Mouse (Mus musculus) olfactory bulb, adult 2 months (tissue): Measurements from ENCODE around the gene Polr3gl. TPM values are rescaled to one million over a fixed set of nuclear protein-coding genes. Genes with fewer than 3 reads are reported as not detected.
A peak's percentile ranks its signal among the peaks of the same experiment; 100 is the strongest.

Experiments
- H3K27ac ChIP-seq: fragments of 200-500 bp; 2 replicates; pipeline ENCODE4 v1.5.1; 2012; ENCODE audit warnings: low read depth, low read length; ENCODE audit not compliant: insufficient read depth
- H3K4me1 ChIP-seq: fragments of 200-500 bp; 2 replicates; pipeline ENCODE4 v1.6.1; 2012; ENCODE audit warnings: low read length; ENCODE audit not compliant: control insufficient read depth, insufficient read depth
- H3K4me3 ChIP-seq: fragments of 200-500 bp; 2 replicates; pipeline ENCODE4 v1.5.1; 2012; ENCODE audit warnings: mild to moderate bottlenecking, low read depth, low read length, moderate library complexity; ENCODE audit not compliant: insufficient read depth
- CTCF ChIP-seq: fragments of 200-500 bp; IDR thresholded peaks from 2 replicates; pipeline ENCODE4 v1.5.1; 2012; ENCODE audit warnings: low read depth, mild to moderate bottlenecking, low read length, moderate library complexity; ENCODE audit not compliant: insufficient read depth
- POLR2A ChIP-seq: fragments of 200-500 bp; IDR thresholded peaks from 2 replicates; pipeline ENCODE4 v1.6.1; 2012; ENCODE audit warnings: mild to moderate bottlenecking, low read depth, low read length, moderate library complexity; ENCODE audit not compliant: insufficient read depth
- WGBS: fragments of 180-500 bp; shearing (Covaris S2); methylation state at CpG from one replicate; pipeline ENCODE4 v1.1.7; 2018; 5-methylcytosine and 5-hydroxymethylcytosine counted together
- polyA plus RNA-seq: library from polyadenylated mRNA; stranded (reverse); fragments of >200 nt; gene quantifications from 2 replicates; pipeline ENCODE4 v1.2.4, GENCODE M21; 2012; ENCODE audit warnings: low replicate concordance; ENCODE audit not compliant: missing spikeins, insufficient read depth, insufficient read length

Polr3gl gene
- polyA plus RNA-seq, 1 experiment = not detected

DNA sequence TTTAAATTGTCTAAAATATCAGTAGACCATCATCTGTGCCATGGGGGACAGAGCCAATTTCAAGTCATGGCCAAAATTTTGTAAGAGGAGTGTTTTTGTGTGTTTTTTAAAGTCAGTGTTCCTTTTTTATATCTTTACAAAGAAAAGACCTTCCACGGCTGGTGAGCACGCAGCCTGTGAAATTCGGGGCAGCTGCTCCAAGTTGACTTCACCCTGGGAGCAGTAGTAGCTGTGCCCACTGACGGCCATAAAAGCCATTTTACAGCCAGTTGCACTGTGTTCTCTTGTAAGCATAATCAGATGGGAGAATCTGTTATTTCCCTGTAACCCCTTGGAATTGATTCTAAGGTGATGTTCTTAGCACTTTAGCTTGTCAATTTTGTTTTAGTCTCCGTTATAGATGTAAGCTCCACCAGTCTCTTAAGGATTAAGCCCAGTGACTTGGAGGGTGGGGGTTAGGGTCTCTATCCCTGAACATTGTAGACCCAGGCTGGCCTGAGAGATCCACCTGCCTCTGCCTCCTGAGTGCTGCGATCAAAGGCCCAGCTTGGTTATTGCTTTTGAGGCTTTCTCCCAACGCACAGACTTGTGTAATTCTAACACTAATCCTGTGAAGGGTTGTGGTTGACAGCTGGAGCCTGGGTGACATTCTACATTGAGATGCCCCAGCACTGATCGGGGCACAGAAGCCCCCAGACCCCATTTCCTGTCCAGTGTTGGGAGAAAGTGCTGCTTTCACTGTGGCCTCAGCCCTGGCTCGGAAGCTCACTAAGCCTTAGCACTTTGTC is 32.9 kb downstream of the Polr3gl start:
- no peak overlapping the region for H3K27ac ChIP-seq

DNA sequence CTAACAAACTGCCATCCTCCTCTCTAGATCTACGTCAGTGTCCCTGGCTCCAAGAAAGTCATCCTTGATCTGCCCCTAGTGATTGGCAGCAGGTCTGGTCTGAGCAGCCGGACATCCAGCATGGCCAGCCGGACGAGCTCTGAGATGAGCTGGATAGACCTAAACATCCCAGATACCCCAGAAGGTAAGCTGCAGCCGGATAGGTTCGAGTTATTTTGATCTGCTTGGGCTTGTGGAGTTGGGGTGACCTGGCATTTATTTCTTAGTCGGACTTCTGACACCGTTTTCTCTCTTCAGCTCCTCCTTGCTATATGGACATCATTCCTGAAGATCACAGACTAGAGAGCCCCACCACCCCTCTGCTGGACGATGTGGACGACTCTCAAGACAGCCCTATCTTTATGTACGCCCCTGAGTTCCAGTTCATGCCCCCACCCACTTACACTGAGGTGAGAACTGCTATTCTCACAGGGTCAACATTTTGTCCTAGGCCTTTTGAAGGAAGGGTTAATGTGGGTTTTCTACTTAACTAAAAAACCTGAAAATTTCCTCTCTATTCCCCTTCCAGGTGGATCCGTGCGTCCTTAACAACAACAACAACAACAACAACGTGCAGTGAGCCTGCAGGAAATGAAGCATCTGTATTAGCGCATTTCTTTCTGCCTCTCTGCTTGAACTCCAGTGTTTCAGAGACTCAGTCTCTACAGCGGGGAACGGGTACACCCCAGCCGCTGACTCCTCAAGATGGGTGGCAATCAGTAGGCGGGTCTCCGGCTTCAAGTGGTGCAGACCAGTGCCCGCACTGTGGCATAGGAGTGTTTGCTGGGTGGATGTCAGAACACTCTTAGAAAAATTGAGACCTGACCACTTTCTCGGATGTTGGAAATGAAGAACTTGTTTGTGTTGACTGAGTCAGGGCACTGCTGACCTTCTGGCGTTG is 33.8 kb downstream of the Polr3gl start:
- Histone ChIP-seq H3K4me3 (peak overlapping the region; percentile 26), H3K27ac (no peak overlapping the region), H3K4me1 (peaks cover 6% of the 10 kb centered on the region)
- no peak for TF ChIP-seq POLR2A
- TF ChIP-seq CTCF = no peak
- WGBS = 76% methylated on average over 23 of the region's 23 CpGs

More for the DNA sequence above, 32.9 kb downstream of the Polr3gl start:
- Histone ChIP-seq H3K4me1 (peaks cover 6% of the 10 kb centered on the region), H3K4me3 (no peak overlapping the region)
- no peak for TF ChIP-seq POLR2A
- TF ChIP-seq CTCF = no peak
- WGBS = 84% methylated on average over 9 of the region's 9 CpGs

DNA sequence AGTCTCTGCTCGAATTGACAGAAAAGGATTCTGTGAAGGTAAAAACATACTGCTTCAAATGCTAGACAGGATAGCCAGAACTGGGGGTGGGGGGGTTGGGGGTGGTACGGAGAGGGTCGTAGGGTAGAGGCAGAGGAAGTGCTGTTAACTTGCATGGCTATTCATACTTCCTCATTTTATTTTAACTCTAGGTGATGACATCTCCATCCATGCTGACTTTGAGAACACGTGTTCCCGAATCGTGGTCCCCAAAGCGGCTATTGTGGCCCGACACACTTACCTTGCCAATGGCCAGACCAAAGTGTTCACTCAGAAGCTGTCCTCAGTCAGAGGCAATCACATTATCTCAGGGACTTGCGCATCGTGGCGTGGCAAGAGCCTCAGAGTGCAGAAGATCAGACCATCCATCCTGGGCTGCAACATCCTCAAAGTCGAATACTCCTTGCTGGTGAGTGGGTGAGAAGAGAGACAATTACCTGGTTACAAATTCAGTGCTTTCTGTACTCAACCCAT is 34.5 kb downstream of the Polr3gl start:
- 70% methylated on average over 12 of the region's 12 CpGs for WGBS
- Histone ChIP-seq H3K4me1 (peaks cover 3% of the 10 kb centered on the region), H3K27ac (no peak overlapping the region), H3K4me3 (peak overlapping the region; percentile 26)
- TF ChIP-seq POLR2A (no peak), CTCF (no peak)

DNA sequence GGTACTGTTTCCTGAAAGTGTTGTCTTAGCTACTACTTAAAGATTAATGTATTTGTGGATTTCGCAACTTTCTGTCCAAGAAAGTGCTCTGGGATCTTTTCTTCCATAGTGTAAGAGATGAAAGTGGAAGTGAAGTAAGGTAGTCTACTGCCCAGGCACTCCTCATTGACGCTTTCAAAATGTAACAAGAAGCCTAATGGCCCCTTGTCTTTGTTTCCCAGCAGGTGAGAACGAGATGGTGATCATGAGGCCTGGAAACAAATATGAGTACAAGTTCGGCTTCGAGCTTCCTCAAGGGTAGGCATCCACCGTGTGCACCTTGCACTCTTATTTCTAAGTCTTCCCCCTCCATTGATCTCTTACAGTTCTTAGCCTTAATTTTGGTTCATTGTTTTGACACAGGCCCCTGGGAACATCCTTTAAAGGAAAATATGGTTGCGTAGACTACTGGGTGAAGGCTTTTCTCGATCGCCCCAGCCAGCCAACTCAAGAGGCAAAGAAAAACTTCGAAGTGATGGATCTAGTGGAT is 35.2 kb downstream of the Polr3gl start:
- TF ChIP-seq POLR2A = no peak
- Histone ChIP-seq H3K4me1 (peaks cover 3% of the 10 kb centered on the region), H3K27ac (no peak overlapping the region), H3K4me3 (no peak overlapping the region)
- WGBS = 42% methylated on average over 10 of the region's 10 CpGs

DNA sequence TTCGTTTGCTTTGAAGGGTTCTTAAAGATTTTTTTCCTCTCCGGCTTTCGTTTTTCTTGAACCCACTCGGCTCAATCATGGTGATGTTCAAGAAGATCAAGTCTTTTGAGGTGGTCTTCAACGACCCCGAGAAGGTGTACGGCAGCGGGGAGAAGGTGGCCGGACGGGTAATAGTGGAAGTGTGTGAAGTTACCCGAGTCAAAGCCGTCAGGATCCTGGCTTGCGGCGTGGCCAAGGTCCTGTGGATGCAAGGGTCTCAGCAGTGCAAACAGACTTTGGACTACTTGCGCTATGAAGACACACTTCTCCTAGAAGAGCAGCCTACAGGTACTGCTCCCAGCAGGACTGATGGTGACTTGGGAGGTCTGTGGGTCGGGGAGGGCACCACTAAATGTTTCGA is 35.8 kb downstream of the Polr3gl start:
- Histone ChIP-seq H3K4me1 (peaks cover 3% of the 10 kb centered on the region), H3K27ac (peak overlapping the region; percentile 46; the same call in 1 of the 2 replicates), H3K4me3 (peak overlapping the region; percentile 47)
- 2% methylated on average over 17 of the region's 17 CpGs for WGBS
- TF ChIP-seq CTCF (no peak), POLR2A (no peak)

DNA sequence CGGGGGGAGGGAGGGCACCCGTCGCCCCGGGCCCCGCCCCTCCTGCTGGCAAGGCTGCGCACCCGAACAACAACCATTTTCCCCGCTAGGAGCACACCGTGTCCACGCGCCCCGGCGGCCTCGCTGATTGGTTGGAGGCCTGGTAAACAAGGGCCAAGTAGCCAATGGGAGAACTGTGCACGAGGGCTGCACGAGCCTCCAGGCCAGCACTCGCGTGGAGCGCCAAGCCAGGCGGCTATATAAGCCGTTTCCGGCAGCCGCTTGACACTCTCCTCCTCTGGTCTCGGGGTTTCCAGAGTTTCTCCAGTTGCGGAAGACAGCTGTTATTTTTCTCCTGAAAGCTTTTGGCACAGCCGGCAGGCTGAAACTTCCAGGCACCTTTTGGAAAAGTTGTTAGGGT is 36.3 kb downstream of the Polr3gl start, which contains the start of gene Txnip:
TSS of gene Txnip (plus strand) at position 264 of the 400 bp plus-strand sequence.
- TF ChIP-seq CTCF = peak; percentile 25; the same call in 1 of the 2 replicates
- peak; percentile 50; the same call in 1 of the 2 replicates for TF ChIP-seq POLR2A
- peak within 1 kb of the TSS; percentile 46 for H3K27ac ChIP-seq
- H3K4me1 ChIP-seq = peaks cover 3% of the 10 kb centered on the region
- under 1% methylated on average over 26 of the region's 26 CpGs for WGBS
- H3K4me3 ChIP-seq = peak within 1 kb of the TSS; percentile 47

DNA sequence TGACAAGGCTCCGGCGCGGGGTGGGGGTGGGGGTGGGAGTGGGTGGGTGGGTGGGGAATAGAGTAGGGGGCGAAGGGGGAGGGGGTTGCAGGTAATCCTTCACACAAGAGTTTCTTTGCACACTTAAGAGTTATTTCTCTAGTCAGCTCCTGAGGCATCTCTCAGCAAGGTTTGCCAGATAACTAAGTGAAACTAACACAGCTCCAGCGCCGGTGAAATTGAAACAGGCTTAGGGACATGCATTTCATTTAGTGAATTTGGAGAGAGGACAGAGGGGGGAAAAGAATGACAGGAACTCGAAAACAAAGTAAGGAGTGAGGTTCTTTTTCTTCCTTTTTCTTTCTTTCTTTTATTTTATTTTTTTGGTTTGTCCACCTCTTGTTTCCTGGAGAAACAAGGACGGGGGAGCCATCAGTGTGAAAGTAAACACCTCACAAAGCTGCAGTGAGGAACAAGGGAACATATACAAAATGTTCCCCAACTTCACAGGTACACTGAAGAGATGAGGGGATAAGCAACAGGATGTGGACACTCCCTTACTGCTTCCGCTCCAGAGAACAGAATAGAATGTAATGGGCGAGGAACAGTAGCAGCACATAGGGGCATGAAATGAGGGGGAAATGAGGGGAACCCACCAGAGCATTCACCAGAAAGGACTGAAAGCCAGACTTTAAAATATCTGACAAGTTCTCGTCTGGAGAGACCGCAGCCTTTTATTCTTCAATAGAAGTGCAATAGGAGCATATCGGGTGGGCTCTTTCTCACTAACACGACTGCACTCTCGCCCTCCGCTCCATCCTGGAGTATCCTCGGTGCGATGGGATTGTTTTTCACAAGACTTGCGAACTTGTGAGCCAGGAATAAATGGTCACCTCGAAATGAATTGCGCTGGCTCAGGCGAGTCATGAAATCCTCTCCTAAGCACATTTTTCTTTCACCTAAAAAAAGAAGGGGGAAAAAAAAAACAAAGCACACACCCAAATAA is 37.0 kb downstream of the Polr3gl start:
- peak overlapping the region; percentile 47 for H3K4me3 ChIP-seq
- TF ChIP-seq POLR2A = no peak
- TF ChIP-seq CTCF = no peak
- H3K4me1 ChIP-seq = peaks cover 3% of the 10 kb centered on the region
- 9% methylated on average over 22 of the region's 22 CpGs for WGBS
- H3K27ac ChIP-seq = peak overlapping the region; percentile 42
